Mouse (Mus musculus): ENCODE measurements at regions not wholly inside any gene's neighbourhood (a gene's known extent, or its start where the extent isn't known, plus 50 kb on each side); places are given as distances from the start of the nearest gene placed in this dataset.
"Not testable (repeated sequence)": the region's sequence is repeated elsewhere in the genome, so short reads cannot be mapped to it uniquely, and the experiment has no call there.

DNA sequence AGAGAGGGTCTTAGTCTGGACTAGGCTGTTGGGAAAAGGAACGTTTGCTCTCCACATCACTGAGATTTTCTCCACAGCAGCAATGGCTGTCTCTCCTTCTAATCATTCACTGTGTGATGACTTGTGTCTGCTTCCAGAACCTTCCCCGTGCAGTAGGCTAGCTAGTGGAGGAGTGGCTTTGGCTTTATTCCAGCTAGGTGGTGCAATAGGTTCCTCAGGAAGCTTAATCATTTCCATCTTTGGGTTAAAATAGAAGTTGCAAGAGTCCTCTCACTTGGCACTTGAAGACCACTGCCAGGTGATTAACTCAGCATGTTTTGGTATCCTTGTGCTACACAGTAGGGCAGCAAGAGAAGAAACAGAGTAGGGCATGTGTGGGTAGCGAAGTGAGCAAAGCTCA lies 314.2 kb upstream of the Cdh4 start:
- no peak for DNase-seq (ENCODE audit: low spot score)

DNA sequence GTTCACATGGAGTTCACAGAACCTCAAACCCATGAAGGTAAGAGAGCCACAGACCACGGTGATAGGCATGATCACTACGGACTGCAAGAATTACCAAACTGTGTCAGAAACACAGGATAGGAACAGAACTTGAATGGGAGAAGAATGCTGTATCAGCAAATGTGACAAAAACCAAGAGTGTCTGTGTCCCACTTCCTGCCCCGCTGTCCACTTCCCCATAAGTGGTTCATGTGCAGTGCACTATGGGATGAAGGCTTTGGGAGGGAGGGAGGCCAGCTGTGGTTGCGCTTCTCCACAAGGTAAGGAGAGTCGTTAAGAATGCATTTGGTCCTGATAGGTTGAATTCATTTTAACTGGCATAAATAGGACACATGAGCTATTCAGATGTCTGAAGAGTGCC lies 313.8 kb upstream of the Cdh4 start:
- no peak for DNase-seq (ENCODE audit: low spot score)

- DNase-seq (ENCODE audit: low spot score) = no peak
Measured at GRCm38 (mm10) chr2:179131004-179131403, 311.2 kb upstream of the Cdh4 start.

DNA sequence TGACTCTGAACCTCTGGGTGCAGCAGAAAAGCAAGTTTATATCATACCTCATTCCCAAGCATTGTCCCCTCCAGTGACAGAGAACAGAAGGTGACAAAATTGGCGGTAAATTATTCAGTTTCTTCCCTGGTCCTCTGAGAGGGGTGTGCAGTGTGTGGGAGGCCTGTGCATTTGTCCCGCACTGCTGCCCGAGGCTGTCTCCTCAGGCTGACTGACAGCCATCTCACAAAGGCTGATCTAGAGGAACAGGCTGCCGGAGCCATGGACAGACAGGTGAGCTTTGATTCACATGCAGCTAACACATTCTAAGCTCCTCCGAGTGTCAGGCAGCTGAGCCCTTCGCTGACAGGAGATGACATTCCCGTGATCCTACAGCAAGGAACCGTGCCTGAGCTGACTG lies 299.9 kb upstream of the Cdh4 start:
- no peak for DNase-seq (ENCODE audit: low spot score)

- DNase-seq (ENCODE audit: low spot score) = no peak
Measured at GRCm38 (mm10) chr2:179145726-179146125, 296.5 kb upstream of the Cdh4 start.

GRCm38 (mm10) chr2:179146274-179146673 lies 296.0 kb upstream of the Cdh4 start:
- no peak for DNase-seq (ENCODE audit: low spot score)

DNA sequence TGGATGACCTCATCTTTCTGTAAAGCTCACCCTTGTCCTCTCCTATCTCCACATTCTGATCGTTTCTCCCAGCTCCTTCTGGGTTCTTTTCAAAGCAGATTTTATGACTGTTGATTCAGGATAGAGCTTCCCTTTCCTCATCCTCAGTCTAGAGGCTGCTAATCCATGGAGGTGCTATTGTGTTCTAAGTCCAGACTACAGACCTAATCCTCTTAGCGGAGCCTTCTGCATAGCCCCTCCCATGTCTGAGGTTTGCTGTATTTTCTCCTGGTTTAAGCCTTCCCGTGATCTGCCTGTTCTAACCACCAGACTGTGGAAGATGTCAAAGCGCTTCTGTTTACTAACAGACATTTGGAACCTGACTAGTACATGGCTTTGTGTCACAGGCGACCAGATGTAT lies 294.0 kb upstream of the Cdh4 start:
- peak; percentile 14 for DNase-seq (ENCODE audit: low spot score)

- no peak for DNase-seq (ENCODE audit: low spot score)
Measured at GRCm38 (mm10) chr2:179148667-179149066, 293.6 kb upstream of the Cdh4 start.

DNA sequence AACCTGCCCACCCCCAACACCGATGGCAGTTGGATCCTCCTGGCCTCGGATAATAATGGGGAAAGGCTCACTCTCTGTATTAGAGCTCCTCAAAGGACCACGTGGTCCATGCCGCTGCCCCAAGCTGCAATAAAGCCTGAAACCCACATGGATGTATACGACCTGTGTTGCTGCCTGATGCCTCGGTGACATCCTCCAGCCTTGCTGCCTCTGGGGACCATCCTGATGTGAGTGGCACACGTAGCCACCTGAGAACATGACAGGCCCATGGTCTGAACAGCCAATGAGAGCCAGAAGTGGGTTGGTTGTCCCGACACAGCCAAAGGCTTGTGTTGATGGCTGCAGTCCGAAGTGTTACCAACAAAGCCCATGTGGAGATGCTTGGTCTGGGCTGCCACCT lies 283.4 kb upstream of the Cdh4 start:
- DNase-seq (ENCODE audit: low spot score) = no peak

DNA sequence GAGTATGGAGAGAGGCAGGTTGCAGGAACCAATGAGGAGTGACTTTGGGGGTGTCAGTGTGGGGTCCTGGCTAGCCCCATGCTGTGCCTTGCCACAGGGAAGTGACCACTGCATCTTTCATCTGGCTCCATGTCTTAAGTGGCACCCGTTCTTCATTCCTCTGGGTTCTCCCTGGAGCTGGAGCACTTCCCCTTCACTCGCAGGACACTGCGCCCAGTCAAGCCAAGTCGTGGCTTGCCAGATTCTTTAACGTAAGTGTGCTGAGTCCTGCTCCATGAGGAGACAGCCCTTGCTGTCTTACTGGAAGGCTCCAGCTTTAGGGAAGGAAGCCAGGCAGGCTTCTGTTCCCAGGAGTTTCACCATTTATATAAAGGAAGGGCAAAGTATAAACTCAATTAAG lies 279.1 kb upstream of the Cdh4 start:
- no peak for DNase-seq (ENCODE audit: low spot score)

- DNase-seq (ENCODE audit: low spot score) = no peak
Measured at GRCm38 (mm10) chr2:179170157-179170556, 272.1 kb upstream of the Cdh4 start.

DNA sequence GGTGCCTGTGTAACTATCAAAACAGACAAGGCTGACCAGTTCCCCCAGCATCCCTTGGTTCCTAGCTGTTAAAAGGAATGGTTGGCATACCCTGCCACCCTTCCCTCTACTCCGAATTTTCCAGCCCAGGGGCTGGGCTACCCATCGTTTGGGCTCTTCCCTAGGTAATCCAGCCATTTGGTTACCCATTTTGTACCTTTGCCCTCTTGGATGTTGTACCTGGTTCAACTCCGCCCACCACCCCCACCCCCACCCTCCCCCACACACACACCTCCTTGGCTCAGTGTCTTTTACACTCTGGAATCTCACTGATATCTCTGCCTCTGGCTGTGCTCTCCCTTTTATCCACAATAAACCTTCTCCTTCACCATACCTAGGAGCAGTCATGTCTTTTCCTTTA lies 271.6 kb upstream of the Cdh4 start:
- no peak for DNase-seq (ENCODE audit: low spot score)

GRCm38 (mm10) chr2:179176835-179177530 lies 265.2 kb upstream of the Cdh4 start:
- DNase-seq (ENCODE audit: low spot score) = not testable (repeated sequence)

DNA sequence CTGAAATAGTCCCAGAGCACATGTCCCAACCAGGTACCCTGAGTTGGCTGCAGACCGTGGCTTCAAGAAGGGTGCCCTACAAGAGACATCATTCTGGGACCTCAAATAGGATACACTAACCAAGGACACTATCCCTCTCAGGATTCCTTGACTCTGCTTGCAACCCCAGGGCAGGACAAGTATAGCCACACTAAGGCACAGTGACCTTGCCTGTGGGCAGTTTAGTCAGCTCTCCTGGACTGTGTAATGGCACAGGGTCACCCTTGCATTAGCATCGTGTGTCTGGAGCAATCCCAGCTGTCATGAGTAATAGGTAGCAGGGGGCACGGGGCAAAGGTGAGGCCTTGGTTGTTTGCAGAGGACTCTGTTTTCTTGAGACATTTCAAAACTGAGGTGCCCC lies 260.9 kb upstream of the Cdh4 start:
- DNase-seq (ENCODE audit: low spot score) = no peak

DNA sequence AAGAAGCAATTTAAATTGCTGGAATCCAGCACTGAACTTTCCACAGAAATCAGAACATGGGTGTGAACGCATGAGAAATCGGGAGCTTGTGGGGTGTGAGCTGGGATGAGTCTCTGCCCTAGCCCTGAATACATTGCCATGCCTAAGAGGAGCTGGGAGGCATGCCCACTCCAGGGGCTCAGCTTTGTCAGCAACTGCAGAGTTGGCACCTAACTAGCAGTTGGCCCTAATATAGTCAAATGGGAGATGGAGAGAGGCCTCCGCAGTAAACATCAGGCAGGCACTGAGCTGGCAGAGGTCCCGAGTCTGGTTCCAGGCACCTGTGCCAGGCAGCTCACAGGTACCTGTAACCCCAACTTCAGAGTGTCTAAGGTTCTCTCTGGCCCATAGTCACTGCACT lies 260.1 kb upstream of the Cdh4 start:
- DNase-seq (ENCODE audit: low spot score) = no peak

DNA sequence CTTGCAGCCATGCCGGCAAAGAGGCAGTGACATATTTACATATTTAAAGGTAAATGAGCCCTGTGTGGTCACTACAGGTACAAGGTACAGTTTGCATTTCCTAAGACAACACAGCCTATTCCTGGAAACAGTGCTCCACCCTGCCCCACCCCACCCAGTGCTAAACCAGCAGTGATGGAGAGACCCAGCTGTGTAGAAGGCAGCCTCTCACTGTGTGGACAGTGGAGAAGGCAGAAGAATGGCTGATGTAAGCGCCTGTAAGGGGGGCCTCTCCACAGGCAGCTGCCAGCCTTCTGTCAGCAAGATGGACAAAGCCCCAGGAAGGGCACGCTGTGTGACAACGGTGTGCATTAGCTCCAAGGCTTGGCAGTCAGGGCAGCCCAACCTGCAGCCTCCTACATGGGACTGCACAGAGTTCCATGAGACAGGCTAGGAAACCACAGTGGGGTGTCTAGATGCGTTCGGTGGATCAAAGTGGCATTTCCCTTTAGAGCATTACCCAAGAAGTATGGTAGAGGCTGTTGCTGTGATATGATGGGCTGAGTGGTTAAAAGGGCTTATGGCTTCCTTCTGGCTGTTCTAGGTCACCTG lies 249.2 kb upstream of the Cdh4 start:
- DNase-seq (ENCODE audit: low spot score) = peak; percentile 11

- peak; percentile 94 for DNase-seq (ENCODE audit: low spot score)
Measured at GRCm38 (mm10) chr2:179193507-179194160, 248.6 kb upstream of the Cdh4 start.

GRCm38 (mm10) chr2:179197471-179197870 lies 244.8 kb upstream of the Cdh4 start:
- DNase-seq (ENCODE audit: low spot score) = no peak

DNA sequence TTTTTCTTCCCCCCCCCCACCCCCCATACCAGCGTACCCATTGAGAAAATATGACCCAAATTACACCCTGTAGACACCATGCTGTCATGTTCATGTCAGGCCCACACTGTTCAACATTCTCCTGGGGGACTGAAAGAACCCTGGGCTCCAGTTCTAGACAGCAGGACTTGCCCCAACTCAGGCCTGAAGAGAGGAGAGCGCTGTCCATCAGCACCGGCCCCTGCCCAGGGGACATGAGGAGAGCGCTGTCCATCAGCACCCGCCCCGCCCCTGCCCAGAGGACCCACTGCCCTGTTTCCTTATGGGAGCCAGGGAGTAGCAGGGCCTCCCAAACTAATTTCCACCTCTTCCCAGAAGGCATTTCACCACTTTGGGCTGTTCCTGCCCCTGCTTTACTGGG lies 241.7 kb upstream of the Cdh4 start:
- DNase-seq (ENCODE audit: low spot score) = peak; percentile 77

GRCm38 (mm10) chr2:179210164-179210805 lies 231.9 kb upstream of the Cdh4 start:
- DNase-seq (ENCODE audit: low spot score) = peak; percentile 19

DNA sequence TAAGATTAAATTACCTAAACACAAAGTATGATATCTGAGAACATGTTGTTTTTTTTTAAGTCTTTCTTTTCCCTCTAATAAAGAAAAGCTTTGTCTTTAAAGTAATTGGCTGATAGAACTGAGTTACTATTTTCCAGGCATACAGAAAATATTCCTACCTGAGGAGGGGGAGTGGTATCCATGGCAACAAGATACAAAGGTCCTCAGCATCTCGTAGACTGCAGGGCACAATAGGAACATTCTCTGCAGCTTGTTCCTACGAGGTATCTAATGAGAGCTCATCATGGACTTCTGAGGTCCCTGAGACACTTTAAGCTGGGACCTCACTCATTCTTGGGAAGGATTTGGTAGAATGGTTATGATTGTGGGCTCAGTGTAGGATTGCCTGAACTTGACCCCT lies 225.5 kb upstream of the Cdh4 start:
- no peak for DNase-seq (ENCODE audit: low spot score)

GRCm38 (mm10) chr2:179228096-179228495 lies 214.1 kb upstream of the Cdh4 start:
- DNase-seq (ENCODE audit: low spot score) = peak; percentile 29

DNA sequence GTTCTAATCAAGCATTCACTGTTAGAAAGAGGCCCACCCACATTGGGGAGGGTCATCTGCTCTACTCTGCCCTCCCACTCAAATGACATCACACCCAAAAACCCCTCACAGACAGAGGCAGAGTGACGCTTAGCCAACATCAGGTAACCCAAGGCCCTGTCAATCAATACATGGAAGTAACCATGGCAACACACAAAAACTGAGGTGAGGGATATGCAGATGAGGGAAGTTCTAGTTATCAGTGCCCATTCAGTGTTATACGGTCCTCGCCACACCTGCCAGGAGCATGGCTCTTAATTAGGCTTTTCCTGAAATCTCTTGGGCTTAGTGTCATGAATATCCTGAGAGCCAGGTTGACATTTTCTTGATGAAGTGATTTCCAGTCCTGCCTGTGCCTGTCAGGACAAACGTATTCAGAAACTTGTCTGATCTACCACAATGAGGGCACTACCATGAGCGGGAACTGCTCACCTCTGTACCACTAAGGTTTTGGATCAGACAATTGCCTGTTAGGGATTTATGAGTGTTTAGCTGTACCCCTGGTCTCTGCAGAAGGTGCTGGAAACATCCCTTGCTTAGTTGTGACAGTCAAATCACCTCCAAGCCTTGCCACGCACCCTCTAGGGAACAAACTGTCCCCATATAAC lies 210.4 kb upstream of the Cdh4 start:
- no peak for DNase-seq (ENCODE audit: low spot score)
